Mouse (Mus musculus) erythroid progenitor cell, adult 5-6 weeks (primary cell): Measurements from ENCODE around the gene B3gnt2. TPM values are rescaled to one million over a fixed set of nuclear protein-coding genes. Genes with fewer than 3 reads are reported as not detected.

Experiments used
- ATAC-seq: replicated peaks from 2 replicates; pipeline ENCODE4 v1.8.0; 2016; ENCODE audit warnings: moderate number of reproducible peaks, mild to moderate bottlenecking, moderate TSS enrichment, inconsistent platforms; ENCODE audit not compliant: poor library complexity, low FRiP score, severe bottlenecking
- total RNA-seq, 2 experiments: library from RNA; stranded (forward) in 1 of 2; stranded (reverse) in 1 of 2; fragments of 150-400 nt in 1 of 2; fragments of 186-747, 209-891 nt in 1 of 2; gene quantifications; 2 replicates each; pipeline versions ENCODE4 v1.2.3 to v1.2.4; 2015 to 2017; ENCODE audit warnings: low replicate concordance in 2 of 2

The B3gnt2 gene
- total RNA-seq, 2 experiments from 2014 or later = 0.42 to 11.2 TPM

GRCm38 (mm10) chr11:22851416-22851815 lies 9.3 kb downstream of the B3gnt2 start:
- no peak for ATAC-seq

- ATAC-seq = no peak
Measured at GRCm38 (mm10) chr11:22850077-22850476, 10.7 kb downstream of the B3gnt2 start.

- no peak for ATAC-seq
Measured at GRCm38 (mm10) chr11:22848649-22849195, 12.0 kb downstream of the B3gnt2 start.

- no peak for ATAC-seq
Measured at GRCm38 (mm10) chr11:22847732-22848648, 12.8 kb downstream of the B3gnt2 start.

GRCm38 (mm10) chr11:22846960-22847731 lies 13.6 kb downstream of the B3gnt2 start:
- ATAC-seq = no peak

GRCm38 (mm10) chr11:22846093-22846835 lies 14.5 kb downstream of the B3gnt2 start:
- ATAC-seq = no peak

GRCm38 (mm10) chr11:22844754-22845718 lies 15.7 kb downstream of the B3gnt2 start:
- ATAC-seq = no peak

- no peak for ATAC-seq
Measured at GRCm38 (mm10) chr11:22839456-22839855, 21.3 kb downstream of the B3gnt2 start.

GRCm38 (mm10) chr11:22838361-22838760 lies 22.4 kb downstream of the B3gnt2 start:
- no peak for ATAC-seq

- ATAC-seq = no peak
Measured at GRCm38 (mm10) chr11:22836269-22836668, 24.5 kb downstream of the B3gnt2 start.

- ATAC-seq = no peak
Measured at GRCm38 (mm10) chr11:22832600-22832999, 28.2 kb downstream of the B3gnt2 start.

- no peak for ATAC-seq
Measured at GRCm38 (mm10) chr11:22831916-22832315, 28.8 kb downstream of the B3gnt2 start.

- ATAC-seq = no peak
Measured at GRCm38 (mm10) chr11:22830684-22831083, 30.1 kb downstream of the B3gnt2 start.

GRCm38 (mm10) chr11:22830179-22830611 lies 30.6 kb downstream of the B3gnt2 start:
- ATAC-seq = no peak

GRCm38 (mm10) chr11:22828988-22829632 lies 31.7 kb downstream of the B3gnt2 start:
- ATAC-seq = no peak

GRCm38 (mm10) chr11:22827514-22828080 lies 33.2 kb downstream of the B3gnt2 start:
- ATAC-seq = no peak

- no peak for ATAC-seq
Measured at GRCm38 (mm10) chr11:22826665-22827064, 34.1 kb downstream of the B3gnt2 start.

GRCm38 (mm10) chr11:22826051-22826450 lies 34.7 kb downstream of the B3gnt2 start:
- no peak for ATAC-seq
